Comparison of ENCODE assay signal across 14 mouse cellular contexts in the genomic region with DNA sequence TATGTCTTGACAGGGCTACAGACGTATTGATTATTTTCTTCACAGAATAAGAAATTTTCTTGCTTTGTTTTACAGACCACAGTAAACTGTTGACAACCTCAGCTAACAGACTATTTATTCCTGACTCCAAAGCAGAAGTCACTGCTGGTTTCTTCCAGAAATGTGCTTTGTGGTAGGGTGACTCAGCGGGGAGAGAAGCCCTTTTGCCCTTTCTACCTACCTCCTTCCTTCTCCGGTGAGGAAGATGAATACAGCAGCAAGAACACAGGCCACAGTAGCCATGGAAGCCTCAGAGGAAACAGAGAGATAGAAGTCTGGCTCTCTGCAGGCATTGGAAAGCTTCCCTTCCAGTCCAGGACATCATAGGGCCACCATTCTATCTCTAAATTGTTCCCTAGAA.
"Had no signal": no experiment of that assay in that cellular context is flagged by ENCODE, and none has a peak within 500 bp of the region (broad histone marks: within the 10 kb centered on the region; RNA-seq: fewer than 3 reads in every experiment).

No protein-coding gene starts in this region.

- ATAC-seq: hindbrain, postnatal 0 days; intestine, embryonic 16.5 days had no signal

- DNase-seq: gastrocnemius, postnatal 14 days; heart, adult 11 months; heart, adult 2 months; heart, postnatal 14 days; heart, postnatal 4 days; kidney, adult 18-20 months; kidney, adult 8-10 months; kidney, postnatal 10 days; kidney, postnatal 25 days; kidney, postnatal 4 days; liver; liver, embryonic 13.5 days had no signal
